Mouse (Mus musculus) heart, postnatal 0 days (tissue): ENCODE measurements at regions not wholly inside any gene's neighbourhood (a gene's known extent, or its start where the extent isn't known, plus 50 kb on each side); places are given as distances from the start of the nearest gene placed in this dataset.

ENCODE experiments used
- CTCF ChIP-seq: IDR thresholded peaks from 2 replicates; pipeline ENCODE4 v1.5.1; 2016; ENCODE audit warnings: antibody characterized with exemption, control low read depth, low read depth
- EP300 ChIP-seq: IDR thresholded peaks from 2 replicates; pipeline ENCODE4 v1.6.1; 2016; ENCODE audit warnings: antibody characterized with exemption, low read depth

- TF ChIP-seq EP300: no peak
- no peak for TF ChIP-seq CTCF
Observed at GRCm38 (mm10) chr12:54378576-54378975, 174.9 kb upstream of the Egln3 start.
